Mouse (Mus musculus) hindbrain, embryonic 15.5 days (tissue): Measurements from ENCODE around the gene Ercc1. TPM values are rescaled to one million over a fixed set of nuclear protein-coding genes. Genes with fewer than 3 reads are reported as not detected.

Experiments
- ATAC-seq: fragments of 200-750 bp; cut with Nextera tagmentation; 2 replicates; pipeline ENCODE4 v1.8.0; 2017; ENCODE audit warnings: low read depth, moderate number of reproducible peaks, moderate TSS enrichment; ENCODE audit not compliant: low FRiP score
- H3K27ac ChIP-seq: fragments of 300-500 bp; sonication (generic); replicated peaks from 2 replicates; pipeline ENCODE4 v1.5.1; 2015; ENCODE audit warnings: mild to moderate bottlenecking, inconsistent platforms
- H3K27me3 ChIP-seq: fragments of 300-500 bp; sonication (generic); 2 replicates; pipeline ENCODE4 v1.6.1; 2015; ENCODE audit warnings: control low read depth, inconsistent platforms
- H3K36me3 ChIP-seq: fragments of 300-500 bp; sonication (generic); 2 replicates; pipeline ENCODE4 v1.6.1; 2015; ENCODE audit warnings: control low read depth, inconsistent platforms
- H3K4me1 ChIP-seq: fragments of 300-500 bp; sonication (generic); replicated peaks from 2 replicates; pipeline ENCODE4 v1.6.1; 2015; ENCODE audit warnings: control low read depth, inconsistent platforms
- H3K4me2 ChIP-seq: fragments of 300-500 bp; sonication (generic); 2 replicates; pipeline ENCODE4 v1.6.1; 2015; ENCODE audit warnings: moderate library complexity, mild to moderate bottlenecking, inconsistent platforms
- H3K4me3 ChIP-seq: fragments of 300-500 bp; sonication (generic); 2 replicates; pipeline ENCODE4 v1.5.1; 2015; ENCODE audit warnings: mild to moderate bottlenecking, inconsistent platforms
- H3K9ac ChIP-seq: fragments of 300-500 bp; sonication (generic); 2 replicates; pipeline ENCODE4 v1.6.1; 2015; ENCODE audit warnings: inconsistent platforms
- H3K9me3 ChIP-seq: fragments of 300-500 bp; sonication (generic); 2 replicates; pipeline ENCODE4 v1.6.1; 2016; ENCODE audit warnings: control low read depth, inconsistent platforms
- WGBS: fragments of 180-500 bp; shearing (Covaris S2); methylation state at CpG from one replicate; pipeline ENCODE4 v1.1.7; 2015; 5-methylcytosine and 5-hydroxymethylcytosine counted together
- polyA plus RNA-seq: library from polyadenylated mRNA; unstranded; fragments of >200 nt; fragmentation: Nextera tagmentation; extraction: Ambion mirVana; gene quantifications from 2 replicates; pipeline ENCODE4 v1.2.1, GENCODE M21; 2015

Gene Ercc1
- polyA plus RNA-seq: 84.8 and 88.9 TPM in 2 replicates

- Histone ChIP-seq H3K4me1 (peaks cover 49% of the 10 kb centered on the region), H3K27me3 (0 out of 2 replicates have a peak, but pooled peaks cover 14% of the 10 kb centered on the region), H3K9me3 (no peaks in the 10 kb centered on the region), H3K9ac (peak within 1 kb of the TSS; percentile 77), H3K4me2 (peak within 1 kb of the TSS; percentile 89), H3K36me3 (peaks cover 11% of the 10 kb centered on the region; the same call in 1 of the 2 replicates), H3K27ac (peak within 1 kb of the TSS; percentile 89), H3K4me3 (peak within 1 kb of the TSS; percentile 82)
- peak; percentile 10; the same call in 1 of the 2 replicates for ATAC-seq
- WGBS: 25% methylated on average over 12 of the region's 12 CpGs
These were observed at the start of gene Ercc1 for GRCm38 (mm10) chr7:19344237-19344847. Gene Ercc1, plus strand, starts transcription at chr7:19344778.

- H3K27me3 ChIP-seq: no peaks in the 10 kb centered on the region
- H3K4me1 ChIP-seq: peaks cover 12% of the 10 kb centered on the region
- H3K9me3 ChIP-seq: no peaks in the 10 kb centered on the region
- H3K9ac ChIP-seq: no peak overlapping the region; the same call in 1 of the 2 replicates
- H3K4me3 ChIP-seq: no peak overlapping the region
- H3K27ac ChIP-seq: no peak overlapping the region
- H3K4me2 ChIP-seq: peak overlapping the region; percentile 49
- 21% methylated on average over 21 of the region's 22 CpGs for WGBS
- peaks cover 19% of the 10 kb centered on the region for H3K36me3 ChIP-seq
- peak; percentile 71 for ATAC-seq
These were observed 48.9 kb upstream of the Ercc1 start for GRCm38 (mm10) chr7:19295503-19296185.

- ATAC-seq: no peak
These were observed 47.5 kb upstream of the Ercc1 start for GRCm38 (mm10) chr7:19297034-19297433.

GRCm38 (mm10) chr7:19297794-19298193 lies 46.8 kb upstream of the Ercc1 start:
- Histone ChIP-seq H3K4me1 (peaks cover 16% of the 10 kb centered on the region), H3K27me3 (peaks cover 7% of the 10 kb centered on the region), H3K4me2 (no peak overlapping the region), H3K36me3 (peaks cover 19% of the 10 kb centered on the region), H3K27ac (no peak overlapping the region), H3K4me3 (no peak overlapping the region), H3K9ac (no peak overlapping the region), H3K9me3 (no peaks in the 10 kb centered on the region)
- ATAC-seq: no peak
- WGBS: 91% methylated on average over 5 of the region's 5 CpGs

More at GRCm38 (mm10) chr7:19297034-19297433, 47.5 kb upstream of the Ercc1 start:
- Histone ChIP-seq H3K9ac (no peak overlapping the region), H3K36me3 (peaks cover 19% of the 10 kb centered on the region), H3K27ac (no peak overlapping the region), H3K4me1 (peaks cover 12% of the 10 kb centered on the region), H3K4me3 (no peak overlapping the region), H3K9me3 (no peaks in the 10 kb centered on the region), H3K27me3 (no peaks in the 10 kb centered on the region), H3K4me2 (no peak overlapping the region)
- WGBS: 91% methylated on average over 6 of the region's 6 CpGs

DNA sequence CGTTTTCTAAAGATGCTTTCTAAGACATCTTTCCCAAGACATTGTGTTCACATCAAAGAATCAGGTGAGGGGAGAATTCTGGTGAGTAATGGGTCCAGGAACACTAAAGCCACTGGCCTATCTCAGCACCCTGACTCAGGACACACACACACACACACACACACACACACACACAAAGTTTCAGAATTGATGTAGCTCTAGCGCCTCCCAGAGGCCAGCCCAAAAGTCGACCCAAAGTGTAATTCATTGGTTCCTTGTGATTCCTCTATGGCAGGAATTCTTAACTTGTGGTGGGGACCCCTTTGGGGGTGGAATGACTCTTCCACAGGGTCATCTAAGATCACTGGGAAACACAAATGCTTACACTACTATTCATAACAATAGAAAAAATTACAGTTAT lies 45.4 kb upstream of the Ercc1 start:
- Histone ChIP-seq H3K4me3 (no peak overlapping the region), H3K27me3 (peaks cover 21% of the 10 kb centered on the region), H3K27ac (no peak overlapping the region), H3K36me3 (peaks cover 8% of the 10 kb centered on the region), H3K9me3 (no peaks in the 10 kb centered on the region), H3K9ac (no peak overlapping the region), H3K4me1 (peaks cover 22% of the 10 kb centered on the region), H3K4me2 (no peak overlapping the region)
- ATAC-seq: no peak
- WGBS: 18% methylated on average over 3 of the region's 3 CpGs

- WGBS: under 1% methylated on average over 29 of the region's 29 CpGs
- H3K9me3 ChIP-seq: no peaks in the 10 kb centered on the region
- peaks cover 37% of the 10 kb centered on the region for H3K27me3 ChIP-seq
- H3K27ac ChIP-seq: no peak overlapping the region
- peak overlapping the region; percentile 43 for H3K9ac ChIP-seq
- H3K36me3 ChIP-seq: no peaks in the 10 kb centered on the region
- peaks cover 35% of the 10 kb centered on the region for H3K4me1 ChIP-seq
- H3K4me2 ChIP-seq: peak overlapping the region; percentile 56
- ATAC-seq: peak; percentile 81
- peak overlapping the region; percentile 46 for H3K4me3 ChIP-seq
These were observed 43.8 kb upstream of the Ercc1 start for GRCm38 (mm10) chr7:19300501-19301421.

DNA sequence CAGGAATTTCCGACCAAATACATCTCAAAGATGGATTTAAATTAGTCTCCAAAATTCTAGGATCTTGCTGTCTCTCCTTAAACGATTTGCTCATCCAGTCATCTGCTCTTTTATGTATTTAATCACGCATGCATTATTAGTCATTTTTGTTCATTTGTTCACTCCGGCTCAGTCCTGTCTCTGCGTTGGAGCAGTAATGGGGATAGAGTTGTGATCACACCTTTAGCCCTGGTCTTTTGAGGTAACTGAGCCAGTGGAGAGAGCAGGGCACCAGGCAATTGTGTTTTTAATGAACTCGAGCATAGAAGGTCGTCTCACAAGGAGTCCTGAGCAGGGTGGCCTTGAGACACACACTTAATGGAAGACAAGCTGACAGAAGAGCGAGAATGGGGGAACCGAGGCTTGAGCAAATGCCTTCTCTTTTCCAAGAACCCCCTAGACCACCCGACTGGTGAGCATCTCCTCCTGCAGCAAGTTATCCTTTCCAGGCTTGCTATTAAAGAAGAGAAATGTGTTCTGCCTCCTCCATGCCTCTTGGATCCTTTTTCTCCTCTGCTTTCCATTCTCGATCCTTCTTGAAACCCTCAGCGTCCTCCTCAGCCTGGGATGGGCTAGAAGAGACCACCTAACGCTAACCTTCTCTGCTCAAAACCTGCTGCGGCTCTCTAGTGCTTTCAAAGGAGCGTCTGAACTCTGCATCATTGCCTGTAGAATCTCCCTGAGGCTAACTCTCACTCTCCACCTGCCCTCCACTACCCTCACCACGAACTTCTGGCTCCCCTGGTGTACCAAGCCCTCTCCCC lies 42.9 kb upstream of the Ercc1 start:
- H3K9me3 ChIP-seq: no peaks in the 10 kb centered on the region
- H3K27ac ChIP-seq: no peak overlapping the region
- WGBS: 9% methylated on average over 16 of the region's 16 CpGs
- peak overlapping the region; percentile 43 for H3K9ac ChIP-seq
- peak overlapping the region; percentile 46 for H3K4me3 ChIP-seq
- peak overlapping the region; percentile 56 for H3K4me2 ChIP-seq
- H3K27me3 ChIP-seq: peaks cover 46% of the 10 kb centered on the region
- peaks cover 35% of the 10 kb centered on the region for H3K4me1 ChIP-seq
- H3K36me3 ChIP-seq: no peaks in the 10 kb centered on the region
- 0 out of 2 replicates have a peak, but pooled peaks have one; percentile 19 for ATAC-seq

DNA sequence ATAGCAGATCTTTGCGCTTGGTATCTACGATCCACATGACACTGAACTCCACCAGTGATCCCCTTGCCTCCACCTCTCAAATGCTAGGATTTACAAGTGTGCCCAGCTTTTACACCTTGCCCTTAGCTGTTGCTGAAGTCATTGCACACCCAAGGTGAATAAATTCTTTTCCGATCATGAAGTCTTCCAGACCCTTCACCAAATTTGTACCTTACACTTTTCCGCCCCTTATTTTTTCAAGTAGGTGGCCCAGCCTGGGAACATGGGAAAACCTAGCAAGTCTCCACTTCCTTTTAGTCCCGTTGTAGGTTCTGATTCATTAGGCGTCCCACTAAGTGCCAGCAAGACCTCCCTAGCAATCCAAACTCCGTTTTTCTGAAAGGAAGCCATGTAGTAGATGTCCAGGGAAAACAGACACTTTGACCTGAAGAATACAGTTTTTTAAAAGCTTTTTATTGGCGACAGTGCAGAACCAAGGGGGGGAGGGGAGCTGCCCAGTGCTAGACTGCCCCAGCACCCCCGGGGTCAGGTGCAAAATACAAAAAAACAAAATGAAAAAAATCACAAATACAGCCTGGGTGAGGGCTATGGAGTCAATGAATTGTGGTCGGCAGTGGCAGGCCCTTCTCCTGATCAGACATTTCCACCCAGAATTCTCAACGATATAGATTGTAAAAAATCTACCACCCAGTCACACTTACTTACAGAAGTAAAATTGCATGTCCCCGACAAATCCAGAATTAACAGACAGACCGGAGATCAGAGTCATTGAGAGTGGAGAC lies 42.1 kb upstream of the Ercc1 start:
- peaks cover 53% of the 10 kb centered on the region for H3K27me3 ChIP-seq
- H3K9ac ChIP-seq: peak overlapping the region; percentile 43; the same call in 1 of the 2 replicates
- H3K27ac ChIP-seq: no peak overlapping the region
- 48% methylated on average over 13 of the region's 13 CpGs for WGBS
- peak overlapping the region; percentile 56 for H3K4me2 ChIP-seq
- peak overlapping the region; percentile 46 for H3K4me3 ChIP-seq
- no peaks in the 10 kb centered on the region for H3K36me3 ChIP-seq
- no peak for ATAC-seq
- H3K9me3 ChIP-seq: no peaks in the 10 kb centered on the region
- H3K4me1 ChIP-seq: peaks cover 36% of the 10 kb centered on the region

- Histone ChIP-seq H3K27ac (no peak overlapping the region), H3K27me3 (peaks cover 53% of the 10 kb centered on the region), H3K9me3 (no peaks in the 10 kb centered on the region), H3K4me1 (peaks cover 41% of the 10 kb centered on the region), H3K4me3 (no peak overlapping the region), H3K36me3 (no peaks in the 10 kb centered on the region), H3K9ac (no peak overlapping the region), H3K4me2 (no peak overlapping the region)
- no peak for ATAC-seq
- 79% methylated on average over 12 of the region's 12 CpGs for WGBS
These were observed 41.6 kb upstream of the Ercc1 start for GRCm38 (mm10) chr7:19303046-19303305.

GRCm38 (mm10) chr7:19303770-19304169 lies 40.8 kb upstream of the Ercc1 start:
- WGBS: 2% methylated on average over 16 of the region's 16 CpGs
- peak overlapping the region; percentile 54 for H3K4me2 ChIP-seq
- peaks cover 53% of the 10 kb centered on the region for H3K27me3 ChIP-seq
- no peak for ATAC-seq
- H3K9me3 ChIP-seq: no peaks in the 10 kb centered on the region
- peaks cover 47% of the 10 kb centered on the region for H3K4me1 ChIP-seq
- no peak overlapping the region for H3K27ac ChIP-seq
- no peak overlapping the region for H3K9ac ChIP-seq
- peak overlapping the region; percentile 31 for H3K4me3 ChIP-seq
- no peaks in the 10 kb centered on the region for H3K36me3 ChIP-seq
